Mouse (Mus musculus): ENCODE results near the gene Slc25a44. TPM values are rescaled to one million over a fixed set of nuclear protein-coding genes. Genes with fewer than 3 reads are reported as not detected.

Gene Slc25a44
- 16.6 and 18.3 TPM in 2 replicates for polyA plus RNA-seq (2014; fragmentation: Nextera tagmentation; extraction: Ambion mirVana)

- peaks cover 9% of the 10 kb centered on the region; the same call in 1 of the 2 replicates for H3K4me1 ChIP-seq (ENCODE audit: insufficient read depth)
- no peaks in the 10 kb centered on the region for H3K27me3 ChIP-seq (ENCODE audit: insufficient read depth, low read length)
- TF ChIP-seq CTCF (IDR thresholded peaks at IDR 0.05; ENCODE audit: low read depth) = no peak
- H3K36me3 ChIP-seq (ENCODE audit: insufficient read depth) = peaks cover 18% of the 10 kb centered on the region
- DNase-seq (peak; percentile 99), ATAC-seq (ENCODE audit: insufficient read depth) (peak; percentile 98)
- no peaks in the 10 kb centered on the region for H3K9me3 ChIP-seq (ENCODE audit: low read depth, low read length)
- 1% methylated on average over 35 of the region's 35 CpGs for WGBS
- 0 out of 2 replicates have a peak within 1 kb of the TSS, but pooled peaks have one; percentile 4 for H3K27ac ChIP-seq (ENCODE audit: low read depth)
- peak within 1 kb of the TSS; percentile 72 for H3K4me3 ChIP-seq (ENCODE audit: low read depth, low read length)
- peak within 1 kb of the TSS; percentile 86 for H3K4me2 ChIP-seq
- peak within 1 kb of the TSS; percentile 62 for H3K9ac ChIP-seq
Observed at GRCm38 (mm10) chr3:88424605-88425329, at the start of gene Slc25a44. TSS of gene Slc25a44 (minus strand) at chr3:88425139.

DNA sequence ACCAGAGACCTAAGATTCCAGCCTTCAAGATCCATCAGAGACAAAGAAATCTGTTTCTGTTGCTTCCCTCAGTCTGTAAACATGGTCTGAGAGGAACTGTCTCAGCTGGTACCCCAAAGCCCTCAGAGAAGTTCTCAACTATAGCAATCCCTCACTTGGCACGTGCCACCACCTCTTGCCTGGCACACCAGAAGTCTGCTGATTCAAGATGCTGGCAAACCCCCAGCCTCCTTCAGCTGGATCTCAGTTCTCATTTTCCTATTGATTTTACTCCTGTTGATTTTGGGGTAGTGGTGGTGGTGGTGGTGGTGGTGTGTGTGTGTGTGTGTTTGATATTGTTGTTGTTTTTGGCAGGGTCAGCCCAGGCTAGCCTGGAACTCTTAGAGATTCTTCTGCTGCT, 48.6 kb upstream of the Slc25a44 start:
- H3K27ac ChIP-seq (ENCODE audit: low read depth) = no peak overlapping the region
- 61% methylated on average over 1 of the region's 1 CpGs for WGBS
- no peaks in the 10 kb centered on the region for H3K9me3 ChIP-seq (ENCODE audit: low read depth, low read length)
- no peak for DNase-seq
- H3K9ac ChIP-seq = no peak overlapping the region
- H3K36me3 ChIP-seq (ENCODE audit: insufficient read depth) = no peaks in the 10 kb centered on the region
- H3K4me3 ChIP-seq (ENCODE audit: low read depth, low read length) = no peak overlapping the region
- H3K4me2 ChIP-seq = no peak overlapping the region
- no peak for ATAC-seq (ENCODE audit: insufficient read depth)
- H3K4me1 ChIP-seq (ENCODE audit: insufficient read depth) = 0 out of 2 replicates have a peak, but pooled peaks cover 3% of the 10 kb centered on the region
- no peaks in the 10 kb centered on the region for H3K27me3 ChIP-seq (ENCODE audit: insufficient read depth, low read length)
- no peak for TF ChIP-seq CTCF (IDR thresholded peaks at IDR 0.05; ENCODE audit: low read depth)

DNA sequence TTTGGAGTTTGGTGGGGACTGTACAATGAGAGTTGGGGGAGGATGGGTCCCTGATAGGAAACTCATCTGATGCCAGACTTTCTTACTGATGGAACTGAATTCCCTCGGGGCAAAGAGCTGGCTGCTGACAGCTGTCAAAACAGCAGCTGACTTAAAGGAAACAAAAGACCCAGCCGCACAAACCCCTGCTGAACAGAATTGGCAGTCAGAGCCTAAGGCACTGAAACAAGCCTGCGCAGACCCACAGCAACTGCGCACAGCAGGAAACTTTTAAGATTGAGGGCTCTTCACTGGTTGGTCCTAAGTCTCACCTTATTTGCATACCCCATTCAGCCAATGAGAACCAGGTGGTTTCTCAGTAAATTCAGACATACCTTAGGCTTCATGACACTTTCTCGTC, 48.1 kb upstream of the Slc25a44 start:
- no peaks in the 10 kb centered on the region for H3K9me3 ChIP-seq (ENCODE audit: low read depth, low read length)
- TF ChIP-seq CTCF (IDR thresholded peaks at IDR 0.05; ENCODE audit: low read depth) = no peak
- H3K27ac ChIP-seq (ENCODE audit: low read depth) = no peak overlapping the region
- 0 out of 2 replicates have a peak, but pooled peaks cover 3% of the 10 kb centered on the region for H3K4me1 ChIP-seq (ENCODE audit: insufficient read depth)
- ATAC-seq (ENCODE audit: insufficient read depth) = no peak
- H3K9ac ChIP-seq = no peak overlapping the region
- no peaks in the 10 kb centered on the region for H3K36me3 ChIP-seq (ENCODE audit: insufficient read depth)
- 47% methylated on average over 5 of the region's 5 CpGs for WGBS
- DNase-seq = peak; percentile 48
- H3K27me3 ChIP-seq (ENCODE audit: insufficient read depth, low read length) = no peaks in the 10 kb centered on the region
- H3K4me3 ChIP-seq (ENCODE audit: low read depth, low read length) = no peak overlapping the region
- H3K4me2 ChIP-seq = no peak overlapping the region

DNA sequence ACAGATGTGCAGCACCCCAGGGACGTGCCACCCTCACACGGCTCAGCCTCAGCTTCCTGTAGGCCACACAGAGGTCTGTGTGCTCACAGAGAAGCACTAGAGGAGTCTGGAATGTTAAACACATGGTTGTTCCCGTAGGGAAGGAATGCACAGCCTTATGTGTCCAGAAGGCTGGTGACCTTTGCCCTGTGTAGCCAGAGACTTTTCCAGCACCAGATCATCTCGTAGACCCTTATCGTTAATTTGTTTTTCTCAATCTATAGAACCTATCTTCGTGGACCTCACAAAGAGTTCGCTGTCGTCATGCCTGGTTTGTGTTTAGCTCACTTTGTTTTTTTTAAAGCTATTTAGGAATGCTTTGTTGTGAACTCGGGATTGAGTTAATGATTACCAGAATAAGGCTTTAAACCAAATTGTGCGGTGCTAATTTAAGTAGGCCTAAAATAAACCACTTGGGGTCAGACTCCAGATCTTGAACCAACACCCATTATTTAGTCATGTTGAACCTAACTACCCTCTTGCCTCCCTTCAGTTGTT, 46.1 kb upstream of the Slc25a44 start:
- ATAC-seq (ENCODE audit: insufficient read depth) (no peak; the same call in 1 of the 2 replicates), DNase-seq (no peak)
- Histone ChIP-seq H3K9ac (no peak overlapping the region), H3K9me3 (ENCODE audit: low read depth, low read length) (no peaks in the 10 kb centered on the region), H3K4me3 (ENCODE audit: low read depth, low read length) (no peak overlapping the region), H3K27me3 (ENCODE audit: insufficient read depth, low read length) (no peaks in the 10 kb centered on the region), H3K27ac (ENCODE audit: low read depth) (no peak overlapping the region), H3K4me1 (ENCODE audit: insufficient read depth) (0 out of 2 replicates have a peak, but pooled peaks cover 3% of the 10 kb centered on the region), H3K4me2 (no peak overlapping the region), H3K36me3 (ENCODE audit: insufficient read depth) (no peaks in the 10 kb centered on the region)
- 45% methylated on average over 10 of the region's 10 CpGs for WGBS
- no peak for TF ChIP-seq CTCF (IDR thresholded peaks at IDR 0.05; ENCODE audit: low read depth)

DNA sequence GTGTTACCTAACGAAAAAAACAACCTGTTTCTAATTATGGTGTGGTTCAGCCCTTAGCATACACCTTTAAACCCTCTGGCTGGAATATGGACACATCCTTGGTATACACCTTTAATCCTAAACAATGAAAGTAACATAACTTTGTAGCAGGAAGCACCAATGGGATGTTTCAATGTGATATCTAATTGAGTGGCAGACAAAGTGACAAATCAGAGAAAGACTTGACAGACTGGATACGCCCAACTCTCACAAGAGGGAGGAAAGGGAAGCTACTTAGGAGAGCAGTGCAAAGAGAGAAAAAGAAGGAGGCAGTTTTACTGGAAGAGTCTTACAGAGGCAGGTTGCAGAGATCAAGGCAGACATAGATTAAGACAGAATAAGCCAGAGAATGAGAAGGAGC, 44.5 kb upstream of the Slc25a44 start:
- no peaks in the 10 kb centered on the region for H3K27me3 ChIP-seq (ENCODE audit: insufficient read depth, low read length)
- H3K9ac ChIP-seq = no peak overlapping the region
- no peak for TF ChIP-seq CTCF (IDR thresholded peaks at IDR 0.05; ENCODE audit: low read depth)
- no peak for ATAC-seq (ENCODE audit: insufficient read depth)
- no peak overlapping the region for H3K4me2 ChIP-seq
- H3K27ac ChIP-seq (ENCODE audit: low read depth) = no peak overlapping the region
- H3K4me1 ChIP-seq (ENCODE audit: insufficient read depth) = 0 out of 2 replicates have a peak, but pooled peaks cover 3% of the 10 kb centered on the region
- 75% methylated on average over 2 of the region's 2 CpGs for WGBS
- H3K4me3 ChIP-seq (ENCODE audit: low read depth, low read length) = no peak overlapping the region
- no peak for DNase-seq
- no peaks in the 10 kb centered on the region for H3K9me3 ChIP-seq (ENCODE audit: low read depth, low read length)
- H3K36me3 ChIP-seq (ENCODE audit: insufficient read depth) = no peaks in the 10 kb centered on the region

DNA sequence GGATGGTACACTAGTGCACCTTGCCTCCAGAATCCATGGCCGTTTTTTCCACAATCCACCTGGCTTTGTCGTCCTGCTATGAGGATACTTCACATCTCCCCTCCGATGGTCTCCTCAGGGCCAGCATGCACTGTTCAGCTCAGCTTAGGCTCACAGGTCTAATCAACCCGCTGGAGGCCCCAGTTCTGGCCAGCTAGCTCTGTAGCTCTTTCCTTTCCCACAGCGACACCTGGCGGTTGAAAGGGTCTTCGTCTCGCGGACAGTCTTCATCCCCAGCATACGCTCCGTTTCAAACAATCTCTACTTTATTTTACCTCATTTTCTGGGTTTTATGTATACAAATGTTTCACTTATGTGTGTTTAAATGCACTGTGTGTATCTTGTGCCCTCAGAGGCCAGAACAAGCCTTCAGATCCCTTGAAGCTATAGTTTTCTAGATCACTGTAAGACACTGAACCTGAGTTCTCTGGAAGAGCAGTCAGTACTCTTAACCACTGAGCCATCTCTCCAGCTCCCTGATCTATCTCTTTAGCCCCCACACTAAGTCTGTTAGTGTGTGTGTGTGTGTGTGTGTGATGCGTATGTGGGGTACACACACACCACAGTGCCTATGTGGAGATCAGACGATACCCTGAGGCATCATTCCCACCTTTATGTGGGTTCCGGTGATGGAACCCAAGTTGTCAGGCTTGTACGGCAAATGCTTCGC, 42.3 kb upstream of the Slc25a44 start:
- TF ChIP-seq CTCF (IDR thresholded peaks at IDR 0.05; ENCODE audit: low read depth) = peak; percentile 95
- Histone ChIP-seq H3K4me3 (ENCODE audit: low read depth, low read length) (no peak overlapping the region), H3K4me1 (ENCODE audit: insufficient read depth) (no peaks in the 10 kb centered on the region), H3K9ac (no peak overlapping the region), H3K27ac (ENCODE audit: low read depth) (no peak overlapping the region), H3K36me3 (ENCODE audit: insufficient read depth) (no peaks in the 10 kb centered on the region), H3K27me3 (ENCODE audit: insufficient read depth, low read length) (no peaks in the 10 kb centered on the region), H3K9me3 (ENCODE audit: low read depth, low read length) (no peaks in the 10 kb centered on the region), H3K4me2 (no peak overlapping the region)
- ATAC-seq (ENCODE audit: insufficient read depth) (peak; percentile 89), DNase-seq (peak; percentile 97)
- 30% methylated on average over 16 of the region's 16 CpGs for WGBS

DNA sequence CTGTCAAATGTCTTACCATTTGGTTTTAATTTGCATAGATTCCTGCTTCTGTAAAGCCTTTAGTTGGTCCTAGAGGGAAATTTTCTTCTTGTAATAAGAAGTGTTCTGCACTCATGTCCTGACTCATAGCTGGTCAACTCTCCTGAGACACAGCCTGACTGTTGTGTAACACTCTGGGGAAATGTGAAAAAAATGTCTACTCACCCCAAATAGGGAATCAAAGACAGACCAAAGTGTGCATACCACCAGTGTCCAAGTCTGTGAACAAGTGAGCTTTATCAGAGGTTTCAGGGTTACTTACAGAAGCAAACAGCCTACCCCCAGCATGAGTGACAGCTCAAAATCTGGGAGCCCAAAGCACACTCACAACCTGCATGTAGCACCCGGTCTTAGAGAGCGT, 40.2 kb upstream of the Slc25a44 start:
- no peaks in the 10 kb centered on the region for H3K27me3 ChIP-seq (ENCODE audit: insufficient read depth, low read length)
- ATAC-seq (ENCODE audit: insufficient read depth) = no peak
- no peak overlapping the region for H3K4me3 ChIP-seq (ENCODE audit: low read depth, low read length)
- H3K9ac ChIP-seq = no peak overlapping the region
- no peaks in the 10 kb centered on the region for H3K4me1 ChIP-seq (ENCODE audit: insufficient read depth)
- no peaks in the 10 kb centered on the region for H3K36me3 ChIP-seq (ENCODE audit: insufficient read depth)
- 66% methylated on average over 2 of the region's 2 CpGs for WGBS
- H3K27ac ChIP-seq (ENCODE audit: low read depth) = no peak overlapping the region
- H3K9me3 ChIP-seq (ENCODE audit: low read depth, low read length) = no peaks in the 10 kb centered on the region
- TF ChIP-seq CTCF (IDR thresholded peaks at IDR 0.05; ENCODE audit: low read depth) = no peak
- H3K4me2 ChIP-seq = no peak overlapping the region
- DNase-seq = no peak
